Mouse (Mus musculus) forebrain, embryonic 11.5 days (tissue): ENCODE results near the gene Slc44a3. TPM values are rescaled to one million over a fixed set of nuclear protein-coding genes. Genes with fewer than 3 reads are reported as not detected.
"Not testable (repeated sequence)": the region's sequence is repeated elsewhere in the genome, so short reads cannot be mapped to it uniquely, and the experiment has no call there.

Experiments used
- ATAC-seq: fragments of 200-750 bp; cut with Nextera tagmentation; replicated peaks from 2 replicates; pipeline ENCODE4 v1.8.0; 2017; ENCODE audit warnings: moderate TSS enrichment; ENCODE audit not compliant: low FRiP score
- DNase-seq: peaks from one replicate; pipeline ENCODE4 v3.0.0-alpha.2; 2017; ENCODE audit warnings: low spot score
- H3K27ac ChIP-seq: fragments of 300-500 bp; sonication (generic); 2 replicates; pipeline ENCODE4 v1.5.1; 2014; ENCODE audit warnings: low read depth, low read length
- H3K27me3 ChIP-seq: fragments of 300-500 bp; sonication (generic); 2 replicates; pipeline ENCODE4 v1.6.1; 2014; ENCODE audit warnings: mild to moderate bottlenecking, low read length, mixed read lengths; ENCODE audit not compliant: control insufficient read depth, insufficient read depth
- H3K36me3 ChIP-seq: fragments of 300-500 bp; sonication (generic); 2 replicates; pipeline ENCODE4 v1.6.1; 2014; ENCODE audit warnings: mild to moderate bottlenecking, low read length, moderate library complexity, mixed read lengths; ENCODE audit not compliant: control insufficient read depth, insufficient read depth
- H3K4me1 ChIP-seq: fragments of 300-500 bp; sonication (generic); replicated peaks from 2 replicates; pipeline ENCODE4 v1.6.1; 2014; ENCODE audit warnings: low read length, mixed read lengths; ENCODE audit not compliant: control insufficient read depth, insufficient read depth
- H3K4me2 ChIP-seq: fragments of 300-500 bp; sonication (generic); 2 replicates; pipeline ENCODE4 v1.6.1; 2014; ENCODE audit warnings: low read depth, mild to moderate bottlenecking, low read length, moderate library complexity, mixed read lengths; ENCODE audit not compliant: severe bottlenecking
- H3K4me3 ChIP-seq: fragments of 300-500 bp; sonication (generic); 2 replicates; pipeline ENCODE4 v1.5.1; 2014; ENCODE audit warnings: low read depth, low read length
- H3K9ac ChIP-seq: fragments of 300-500 bp; sonication (generic); 2 replicates; pipeline ENCODE4 v1.6.1; 2014; ENCODE audit warnings: low read length
- H3K9me3 ChIP-seq: fragments of 300-500 bp; sonication (generic); 2 replicates; pipeline ENCODE4 v1.6.1; 2016; ENCODE audit warnings: low read length, mixed read lengths; ENCODE audit not compliant: control insufficient read depth
- WGBS: fragments of 180-500 bp; shearing (Covaris S2); extraction: QIAGEN DNeasy Blood & Tissue Kit; methylation state at CpG from one replicate; pipeline ENCODE4 v1.1.7; 2014; 5-methylcytosine and 5-hydroxymethylcytosine counted together
- polyA plus RNA-seq: library from polyadenylated mRNA; unstranded; fragments of >200 nt; fragmentation: Nextera tagmentation; extraction: Ambion mirVana; gene quantifications from 2 replicates; pipeline ENCODE4 v1.2.1, GENCODE M21; 2014

Slc44a3 gene
- polyA plus RNA-seq, 1 experiment from 2014 or later, result 1.0 TPM

- DNase-seq (no peak), ATAC-seq (no peak)
- Histone ChIP-seq H3K27ac (no peak overlapping the region), H3K4me2 (no peak overlapping the region), H3K4me3 (no peak overlapping the region), H3K4me1 (no peaks in the 10 kb centered on the region), H3K9me3 (no peaks in the 10 kb centered on the region), H3K27me3 (no peaks in the 10 kb centered on the region), H3K36me3 (no peaks in the 10 kb centered on the region), H3K9ac (no peak overlapping the region)
- 7% methylated on average over 8 of the region's 8 CpGs for WGBS
Measured at GRCm38 (mm10) chr3:121539871-121540431, 7.7 kb upstream of the Slc44a3 start.

- not testable (repeated sequence) for H3K4me2 ChIP-seq, H3K36me3 ChIP-seq, DNase-seq, H3K27me3 ChIP-seq, H3K27ac ChIP-seq, H3K9me3 ChIP-seq, H3K9ac ChIP-seq, ATAC-seq, H3K4me3 ChIP-seq, H3K4me1 ChIP-seq
- WGBS, result 76% methylated on average over 3 of the region's 3 CpGs
Measured at GRCm38 (mm10) chr3:121538847-121539246, 6.6 kb upstream of the Slc44a3 start.

GRCm38 (mm10) chr3:121537996-121538395 is 5.8 kb upstream of the Slc44a3 start:
- Histone ChIP-seq H3K27me3 (no peaks in the 10 kb centered on the region; the same call in 1 of the 2 replicates), H3K4me1 (no peaks in the 10 kb centered on the region), H3K36me3 (no peaks in the 10 kb centered on the region), H3K4me2 (no peak overlapping the region), H3K27ac (no peak overlapping the region), H3K4me3 (no peak overlapping the region), H3K9ac (no peak overlapping the region), H3K9me3 (no peaks in the 10 kb centered on the region)
- no peak for DNase-seq
- ATAC-seq, result no peak
- 89% methylated on average over 3 of the region's 3 CpGs for WGBS

- Histone ChIP-seq H3K4me1 (0 out of 2 replicates have a peak, but pooled peaks cover 3% of the 10 kb centered on the region), H3K4me2 (no peak overlapping the region), H3K27ac (no peak overlapping the region), H3K27me3 (peaks cover 1% of the 10 kb centered on the region; the same call in 1 of the 2 replicates), H3K9me3 (no peaks in the 10 kb centered on the region), H3K36me3 (no peaks in the 10 kb centered on the region), H3K9ac (no peak overlapping the region), H3K4me3 (no peak overlapping the region)
- ATAC-seq (no peak), DNase-seq (no peak)
- WGBS, result 86% methylated on average over 9 of the region's 9 CpGs
Measured at GRCm38 (mm10) chr3:121536803-121537202, 4.6 kb upstream of the Slc44a3 start.

- H3K4me1 ChIP-seq, result 0 out of 2 replicates have a peak, but pooled peaks cover 3% of the 10 kb centered on the region
- no peak overlapping the region for H3K4me3 ChIP-seq
- no peaks in the 10 kb centered on the region for H3K36me3 ChIP-seq
- DNase-seq, result peak; percentile 72
- H3K9ac ChIP-seq, result no peak overlapping the region
- ATAC-seq, result no peak
- 84% methylated on average over 3 of the region's 3 CpGs for WGBS
- no peaks in the 10 kb centered on the region for H3K9me3 ChIP-seq
- H3K4me2 ChIP-seq, result no peak overlapping the region
- H3K27ac ChIP-seq, result no peak overlapping the region
- peaks cover 3% of the 10 kb centered on the region; the same call in 1 of the 2 replicates for H3K27me3 ChIP-seq
Measured at GRCm38 (mm10) chr3:121535813-121536504, 3.8 kb upstream of the Slc44a3 start.

GRCm38 (mm10) chr3:121531370-121532148 is 645 bp downstream of the Slc44a3 start:
- DNase-seq (no peak), ATAC-seq (no peak)
- 0 out of 2 replicates have a peak, but pooled peaks cover 3% of the 10 kb centered on the region for H3K4me1 ChIP-seq
- H3K27me3 ChIP-seq, result peaks cover 3% of the 10 kb centered on the region; the same call in 1 of the 2 replicates
- no peaks in the 10 kb centered on the region for H3K36me3 ChIP-seq
- no peak overlapping the region for H3K27ac ChIP-seq
- no peak overlapping the region for H3K9ac ChIP-seq
- WGBS, result 50% methylated on average over 16 of the region's 16 CpGs
- no peaks in the 10 kb centered on the region for H3K9me3 ChIP-seq
- peak overlapping the region; percentile 8; the same call in 1 of the 2 replicates for H3K4me3 ChIP-seq
- peak overlapping the region; percentile 52 for H3K4me2 ChIP-seq

GRCm38 (mm10) chr3:121530546-121531258 is 1.5 kb downstream of the Slc44a3 start:
- H3K27me3 ChIP-seq, result peaks cover 3% of the 10 kb centered on the region; the same call in 1 of the 2 replicates
- H3K9ac ChIP-seq, result no peak overlapping the region
- 68% methylated on average over 10 of the region's 10 CpGs for WGBS
- H3K4me3 ChIP-seq, result no peak overlapping the region
- H3K9me3 ChIP-seq, result no peaks in the 10 kb centered on the region
- H3K36me3 ChIP-seq, result no peaks in the 10 kb centered on the region
- ATAC-seq (no peak), DNase-seq (no peak)
- H3K4me1 ChIP-seq, result 0 out of 2 replicates have a peak, but pooled peaks cover 4% of the 10 kb centered on the region
- no peak overlapping the region for H3K4me2 ChIP-seq
- no peak overlapping the region for H3K27ac ChIP-seq
